Mouse (Mus musculus): ENCODE measurements around the gene Tprgl.

- TF ChIP-seq POLR2A (IDR thresholded peaks at IDR 0.05; ENCODE audit: insufficient read depth, low read length) (no peak), EP300 (IDR thresholded peaks at IDR 0.05; ENCODE audit: insufficient read depth, low read depth, low read length) (no peak)
Measured at GRCm38 (mm10) chr4:154156050-154156449, 4.4 kb downstream of the Tprgl start.
